Mouse (Mus musculus) ES-Bruce4 (cell line): ENCODE data around the gene Myo18a.

Source experiments
- CTCF ChIP-seq: IDR thresholded peaks from one replicate; pipeline ENCODE4 v1.8.1; 2011; ENCODE audit warnings: low read depth, low read length
- POLR2A ChIP-seq: IDR thresholded peaks from one replicate; pipeline ENCODE4 v1.8.1; 2011; ENCODE audit warnings: low read length; ENCODE audit not compliant: insufficient read depth

DNA sequence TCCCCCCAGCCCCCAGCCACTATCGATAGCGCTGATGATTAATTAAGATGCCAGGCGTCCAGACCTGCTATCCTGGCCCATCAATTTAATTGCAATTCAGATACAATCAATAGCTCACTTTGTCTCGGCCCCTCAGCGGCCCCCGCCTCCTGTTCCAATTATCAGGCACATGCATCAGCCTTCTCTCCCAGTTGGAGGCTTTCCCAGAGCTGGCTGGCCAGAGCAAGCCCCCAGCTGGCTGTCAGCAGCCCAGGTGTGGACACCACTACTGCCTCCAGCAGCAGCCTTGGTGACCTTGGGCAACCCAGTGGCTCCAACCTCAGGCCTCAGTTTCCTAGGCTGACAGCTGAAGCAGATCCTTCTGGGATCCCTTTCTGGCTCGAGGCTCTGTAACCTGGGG, 67.8 kb downstream of the Myo18a start:
- TF ChIP-seq CTCF (no peak), POLR2A (no peak)
